Mouse (Mus musculus) hindlimb bud, embryonic 11.5 days (tissue): ENCODE results near the gene Itpr3.

Source experiments
- DNase-seq: peaks from one replicate; pipeline ENCODE4 v3.0.0-alpha.2; 2012; ENCODE audit warnings: low read depth, low spot score; ENCODE audit errors: extremely low spot score

Itpr3 gene

DNA sequence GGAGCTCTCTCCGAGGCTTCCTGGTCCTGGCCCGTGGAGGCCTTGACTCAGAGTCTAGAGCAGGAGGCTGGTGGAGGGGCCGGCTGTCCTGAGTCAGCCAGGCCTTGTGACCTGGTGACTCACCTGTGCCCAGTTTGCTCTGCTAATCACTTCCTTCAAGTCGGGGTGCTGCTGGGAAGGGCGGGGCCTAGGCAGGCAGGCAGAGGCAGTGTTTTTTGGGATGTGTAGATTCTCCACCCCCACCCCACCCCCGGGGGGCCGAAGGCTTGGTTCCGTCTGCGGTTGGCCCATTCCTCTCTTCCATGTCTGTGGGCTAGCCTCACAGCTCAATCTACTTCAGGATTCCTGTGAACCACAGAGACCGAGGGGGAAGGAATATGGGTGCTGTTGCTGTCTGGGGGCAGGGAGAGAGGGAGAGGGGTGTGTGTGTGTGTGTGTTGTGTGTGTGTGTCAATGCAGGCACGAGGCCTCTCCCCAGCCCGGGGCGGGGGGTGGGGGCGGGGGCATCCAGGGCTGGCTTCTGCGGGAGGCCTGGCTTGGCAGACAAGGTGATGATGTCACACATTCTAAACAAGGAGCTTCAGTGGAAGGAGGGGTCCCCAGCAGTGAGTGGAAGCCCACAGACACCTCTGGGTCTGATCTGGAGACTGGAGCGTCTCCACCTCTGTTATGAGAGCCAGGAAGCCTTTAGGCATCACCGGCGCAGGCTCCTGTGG, 18.6 kb upstream of the Itpr3 start:
- DNase-seq, result no peak

GRCm38 (mm10) chr17:27039432-27040102, 17.5 kb upstream of the Itpr3 start:
- no peak for DNase-seq

DNA sequence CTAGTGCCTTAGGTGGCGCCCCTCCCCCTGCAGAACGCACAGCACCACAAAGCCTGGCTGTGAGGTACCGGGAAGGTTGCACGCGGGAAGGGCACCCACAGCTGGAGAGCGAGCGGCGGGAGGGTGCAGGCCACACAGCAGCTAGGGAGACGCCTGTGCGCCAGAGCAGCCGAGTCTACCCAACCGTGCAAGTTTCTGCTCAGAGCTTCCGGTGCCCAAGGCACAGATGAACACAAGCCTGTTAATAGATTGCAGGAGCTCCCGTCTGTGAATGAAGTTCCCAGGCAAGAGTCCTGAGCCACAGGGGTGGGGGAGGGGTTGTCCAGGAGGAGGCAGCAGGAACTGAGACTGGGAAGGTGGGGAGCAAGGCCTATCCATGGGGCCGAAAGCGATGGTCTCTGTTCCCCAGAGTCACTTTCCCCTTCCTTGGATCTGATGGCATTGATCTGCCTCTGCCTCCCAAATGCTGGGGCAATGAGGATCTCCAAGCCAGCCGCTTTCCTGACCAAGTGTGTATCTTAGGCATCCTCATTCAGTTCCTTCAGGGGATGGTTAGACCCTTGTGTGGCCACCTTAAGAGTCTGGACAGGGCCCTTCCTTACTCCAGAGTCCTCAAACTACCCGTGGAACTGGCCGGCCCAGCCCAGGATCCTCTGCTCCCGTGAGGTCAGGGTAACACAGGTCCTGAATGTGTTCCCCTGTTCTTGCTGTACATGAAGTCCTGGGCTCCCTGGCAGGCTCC, 16.6 kb upstream of the Itpr3 start:
- no peak for DNase-seq

DNA sequence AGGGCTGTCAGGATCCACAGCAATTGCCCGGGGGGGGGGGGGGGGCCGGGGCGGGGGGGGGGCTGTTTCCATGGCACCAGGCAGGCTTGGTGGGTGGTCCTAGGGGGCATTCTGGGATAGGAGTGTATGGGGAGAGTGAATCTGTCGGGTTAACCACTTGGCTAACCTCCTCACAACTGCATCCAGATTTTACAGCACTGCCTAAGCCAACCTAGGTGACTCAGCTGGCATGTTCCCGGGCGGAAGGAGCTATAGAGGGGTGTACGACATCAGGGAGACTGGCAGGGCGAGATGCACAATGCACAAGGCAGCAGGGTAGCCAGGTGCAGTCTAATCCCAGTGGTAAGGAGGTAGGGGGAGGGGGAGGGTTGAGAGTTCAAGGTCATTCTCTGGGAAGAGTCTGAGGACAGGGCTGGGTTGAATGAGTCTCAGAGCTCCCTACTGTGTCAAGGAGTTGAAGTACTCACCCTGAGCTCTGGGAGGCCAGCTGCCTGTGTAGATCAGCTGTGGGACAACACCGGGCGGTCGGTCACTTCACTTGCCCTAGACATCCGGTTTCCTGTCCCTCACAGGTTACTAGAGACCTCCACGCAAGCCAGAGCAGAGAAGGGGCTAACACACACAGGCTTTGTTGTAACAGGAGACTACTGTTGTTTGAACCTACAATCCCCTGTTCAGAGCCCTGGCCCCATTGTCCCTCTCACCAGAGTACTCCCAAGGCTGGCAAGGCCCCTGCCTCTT, 15.9 kb upstream of the Itpr3 start:
- no peak for DNase-seq

DNA sequence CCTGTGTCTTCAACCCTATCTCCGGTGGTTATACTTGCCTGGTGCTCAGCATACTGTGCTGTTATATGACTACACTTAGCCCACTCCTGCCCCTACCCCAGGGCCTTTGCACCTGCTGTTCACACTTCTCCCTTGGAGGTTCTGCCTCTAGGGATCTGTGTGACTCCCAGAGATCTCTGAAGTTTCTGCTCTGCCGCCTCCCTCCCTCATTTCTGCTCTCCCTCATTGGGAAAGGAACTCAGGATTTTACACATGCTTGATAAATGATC, 15.4 kb upstream of the Itpr3 start:
- DNase-seq, result no peak

DNA sequence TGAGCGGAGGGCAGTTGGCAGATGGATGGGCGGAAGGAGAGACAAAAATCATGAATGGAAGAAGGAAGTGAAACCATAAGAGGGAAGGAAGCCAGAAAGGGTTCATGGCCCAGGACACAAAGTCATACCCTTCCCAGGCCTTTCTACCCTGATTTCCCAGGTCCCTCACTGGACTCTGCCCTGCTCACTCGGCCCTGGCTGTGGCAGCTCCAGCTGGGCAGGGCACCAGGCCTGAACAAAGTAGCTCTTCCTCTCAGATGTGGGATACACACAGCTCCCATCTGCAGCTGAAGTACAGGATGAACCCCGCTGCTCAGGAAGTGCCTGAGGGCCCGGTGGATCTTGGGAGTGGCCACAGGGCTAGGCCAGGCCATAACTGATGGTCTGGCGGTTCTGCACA, 14.3 kb upstream of the Itpr3 start:
- DNase-seq, result no peak

GRCm38 (mm10) chr17:27045164-27045563, 11.9 kb upstream of the Itpr3 start:
- DNase-seq, result no peak

GRCm38 (mm10) chr17:27047762-27048444, 9.2 kb upstream of the Itpr3 start:
- DNase-seq, result no peak

DNA sequence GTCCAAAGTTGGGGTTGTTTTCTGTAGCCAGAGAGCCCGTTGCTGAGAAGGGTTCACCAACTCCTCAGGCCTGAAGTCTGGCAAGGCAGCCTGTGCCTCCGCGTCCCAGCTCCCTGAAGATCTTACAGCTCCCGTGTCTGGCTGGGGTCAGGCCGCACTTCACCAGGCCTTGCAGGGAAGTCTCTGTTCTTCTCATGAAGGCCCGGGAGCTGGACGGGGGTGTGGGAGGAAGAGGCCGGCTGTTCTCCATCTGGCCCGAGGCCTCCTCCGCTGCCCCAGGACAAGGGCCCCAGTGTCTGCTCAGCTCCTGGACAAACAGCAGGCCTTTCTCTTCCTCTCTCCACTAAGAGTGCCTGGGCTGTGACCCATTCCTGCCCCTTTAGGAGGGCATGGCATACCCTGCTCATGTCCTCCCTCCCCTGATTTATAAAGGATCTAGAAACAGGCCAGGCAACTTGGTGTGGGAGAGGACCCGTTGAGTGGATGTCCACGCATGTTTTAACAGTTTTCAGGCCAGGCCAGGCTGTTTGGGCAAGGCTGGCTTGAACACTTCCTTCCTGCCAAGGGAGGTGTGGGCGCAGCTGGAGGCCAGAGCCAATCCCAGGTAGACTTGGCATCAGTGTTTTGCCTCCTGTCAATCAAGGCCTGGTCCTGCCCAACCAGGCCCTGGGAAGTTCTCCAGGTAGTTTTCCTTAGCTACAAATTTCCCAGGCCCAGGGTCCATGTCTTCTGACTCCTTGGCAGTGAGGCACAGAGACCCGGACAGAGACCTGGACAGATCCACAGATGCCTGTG, 8.5 kb upstream of the Itpr3 start:
- no peak for DNase-seq

- DNase-seq, result no peak
Measured at GRCm38 (mm10) chr17:27050853-27051252, 6.3 kb upstream of the Itpr3 start.

DNA sequence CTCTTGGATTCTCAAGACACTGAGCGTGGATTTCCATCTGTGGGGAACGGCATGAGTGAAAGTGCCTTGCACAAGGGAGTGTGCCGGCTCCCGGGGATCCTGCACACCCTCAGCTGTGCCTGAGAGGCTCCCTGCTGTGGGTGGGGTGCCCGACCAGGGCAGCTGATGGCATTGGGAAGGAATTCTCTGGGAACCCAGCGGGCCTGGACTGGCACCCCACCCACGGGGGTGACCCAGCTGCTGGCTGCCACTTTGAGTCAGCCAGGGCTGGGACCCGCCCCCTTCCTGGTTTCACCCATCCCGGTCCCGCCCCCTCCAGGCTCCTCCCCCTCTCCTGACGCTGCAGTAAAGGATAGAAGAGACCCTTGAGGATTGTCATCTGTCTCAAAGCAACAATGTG, 5.6 kb upstream of the Itpr3 start:
- DNase-seq, result no peak

- DNase-seq, result no peak
Measured at GRCm38 (mm10) chr17:27056170-27056569, 934 bp upstream of the Itpr3 start.

- no peak for DNase-seq
Measured at GRCm38 (mm10) chr17:27057517-27058055, 482 bp downstream of the Itpr3 start.

DNA sequence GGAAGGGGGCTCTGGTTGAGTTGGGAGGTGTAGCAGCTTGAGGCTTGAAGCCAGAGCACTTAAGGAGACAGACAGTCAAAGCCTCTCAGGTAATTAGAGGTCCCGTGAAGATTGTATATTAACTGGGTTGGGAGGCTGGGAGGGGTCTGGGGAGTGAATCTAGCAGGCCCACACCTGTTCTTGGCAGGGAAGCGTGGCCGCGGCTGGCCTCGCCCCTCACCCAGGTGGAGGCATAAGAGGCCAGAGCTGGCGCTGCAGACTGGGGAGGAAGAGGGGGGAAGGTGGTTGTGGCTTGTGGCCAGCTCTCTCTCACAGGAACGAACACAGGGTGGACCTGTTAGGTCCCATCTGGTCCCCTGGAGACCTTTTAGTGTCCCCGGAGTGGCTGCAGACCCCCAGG, 3.6 kb downstream of the Itpr3 start:
- DNase-seq, result no peak

DNA sequence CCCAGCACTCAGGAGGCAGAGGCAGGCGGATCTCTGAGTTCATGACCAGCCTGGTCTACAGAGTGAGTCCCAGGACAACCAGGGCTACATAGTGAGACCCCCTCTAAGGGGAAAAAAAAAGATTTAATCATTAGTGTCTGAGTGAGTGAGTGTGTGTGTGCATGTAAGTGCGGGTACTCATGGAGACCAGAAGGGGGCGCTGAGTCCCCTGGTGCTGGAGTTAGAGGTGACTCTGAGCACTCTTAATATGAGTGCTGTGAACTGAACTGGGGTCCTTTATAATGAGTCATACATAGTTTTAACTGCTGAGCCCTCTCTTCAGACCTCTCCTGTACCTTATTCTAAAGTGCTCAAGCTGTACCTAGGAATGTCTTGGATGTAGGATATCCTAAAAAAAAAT, 4.6 kb downstream of the Itpr3 start:
- DNase-seq, result no peak

- DNase-seq, result no peak
Measured at GRCm38 (mm10) chr17:27062684-27063083, 5.6 kb downstream of the Itpr3 start.

GRCm38 (mm10) chr17:27063717-27064116, 6.6 kb downstream of the Itpr3 start:
- DNase-seq, result no peak

GRCm38 (mm10) chr17:27064195-27064594, 7.1 kb downstream of the Itpr3 start:
- no peak for DNase-seq

DNA sequence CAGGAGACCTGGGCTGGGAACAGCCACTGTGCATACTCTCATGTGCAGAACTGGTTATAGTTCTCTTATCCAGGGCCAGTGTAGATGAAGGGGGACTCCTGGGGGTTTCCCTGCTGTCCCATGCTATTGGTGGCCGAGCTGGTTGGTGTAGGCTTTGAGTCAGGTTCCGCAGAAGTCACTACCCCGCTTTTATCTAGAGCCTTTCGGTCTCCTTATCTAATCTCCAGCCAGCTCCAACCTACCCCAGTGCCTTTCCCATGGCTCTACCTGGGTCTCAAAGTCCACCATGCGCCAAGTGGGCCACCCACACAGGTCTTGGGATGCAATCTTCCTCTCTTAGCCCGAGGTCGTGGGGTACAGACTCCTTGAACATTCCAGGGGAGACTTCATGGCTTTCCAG, 9.0 kb downstream of the Itpr3 start:
- DNase-seq, result no peak

- no peak for DNase-seq
Measured at GRCm38 (mm10) chr17:27069071-27069470, 12.0 kb downstream of the Itpr3 start.
